Mouse (Mus musculus) forebrain, embryonic 16.5 days (tissue): Measurements from ENCODE around the gene Gnat2. TPM values are rescaled to one million over a fixed set of nuclear protein-coding genes. Genes with fewer than 3 reads are reported as not detected.

ENCODE experiments used
- ATAC-seq: fragments of 200-750 bp; cut with Nextera tagmentation; 2 replicates; pipeline ENCODE4 v1.8.0; 2017; ENCODE audit warnings: mild to moderate bottlenecking, moderate library complexity
- H3K27ac ChIP-seq: fragments of 300-500 bp; sonication (generic); 2 replicates; pipeline ENCODE4 v1.5.1; 2014; ENCODE audit warnings: low read length, control low read depth
- H3K27me3 ChIP-seq: fragments of 300-500 bp; sonication (generic); replicated peaks from 2 replicates; pipeline ENCODE4 v1.6.1; 2014; ENCODE audit warnings: low read length; ENCODE audit not compliant: control insufficient read depth, insufficient read depth
- H3K36me3 ChIP-seq: fragments of 300-500 bp; sonication (generic); 2 replicates; pipeline ENCODE4 v1.6.1; 2014; ENCODE audit not compliant: control insufficient read depth, insufficient read depth
- H3K4me1 ChIP-seq: fragments of 300-500 bp; sonication (generic); replicated peaks from 2 replicates; pipeline ENCODE4 v1.6.1; 2014; ENCODE audit warnings: low read length; ENCODE audit not compliant: control insufficient read depth, insufficient read depth
- H3K4me2 ChIP-seq: fragments of 300-500 bp; sonication (generic); 2 replicates; pipeline ENCODE4 v1.6.1; 2014; ENCODE audit warnings: mild to moderate bottlenecking, low read length, control low read depth
- H3K4me3 ChIP-seq: fragments of 300-500 bp; sonication (generic); replicated peaks from 2 replicates; pipeline ENCODE4 v1.5.1; 2014; ENCODE audit warnings: mild to moderate bottlenecking, low read length, control low read depth
- H3K9ac ChIP-seq: fragments of 300-500 bp; sonication (generic); replicated peaks from 2 replicates; pipeline ENCODE4 v1.6.1; 2014; ENCODE audit warnings: low read depth, low read length, control low read depth
- H3K9me3 ChIP-seq: fragments of 300-500 bp; sonication (generic); 2 replicates; pipeline ENCODE4 v1.6.1; 2016; ENCODE audit warnings: low read length; ENCODE audit not compliant: control insufficient read depth
- WGBS: fragments of 180-500 bp; shearing (Covaris S2); extraction: QIAGEN DNeasy Blood & Tissue Kit; methylation state at CpG from one replicate; pipeline ENCODE4 v1.1.7; 2014; 5-methylcytosine and 5-hydroxymethylcytosine counted together
- polyA plus RNA-seq: library from polyadenylated mRNA; unstranded; fragments of >200 nt; fragmentation: Nextera tagmentation; extraction: Ambion mirVana; gene quantifications from 2 replicates; pipeline ENCODE4 v1.2.1, GENCODE M21; 2015

Gene Gnat2
- polyA plus RNA-seq, 1 experiment from 2014 or later, result 0.13 TPM

DNA sequence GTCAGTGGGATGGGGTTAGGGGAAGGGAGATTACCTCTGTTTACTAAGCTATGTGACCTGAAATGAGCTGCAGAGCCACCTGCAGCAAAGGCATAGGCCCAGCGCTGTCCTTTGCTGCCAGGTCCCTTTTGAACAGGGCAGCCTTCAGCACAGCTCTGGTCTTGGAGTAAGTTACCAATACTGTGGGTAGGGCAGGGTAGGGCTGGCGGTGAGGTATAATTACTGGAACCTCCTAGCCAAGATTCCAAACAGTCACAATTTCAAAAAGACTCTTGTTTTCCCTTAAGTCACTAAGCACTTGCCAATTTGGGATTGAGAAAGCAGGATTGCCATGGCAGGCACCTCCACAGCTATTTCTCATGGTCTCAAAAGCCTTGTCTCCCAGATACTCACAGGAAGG, 2.0 kb upstream of the Gnat2 start:
- Histone ChIP-seq H3K4me2 (no peak overlapping the region), H3K9ac (no peak overlapping the region), H3K27me3 (no peaks in the 10 kb centered on the region), H3K4me3 (no peak overlapping the region), H3K9me3 (no peaks in the 10 kb centered on the region), H3K36me3 (no peaks in the 10 kb centered on the region), H3K27ac (no peak overlapping the region), H3K4me1 (peaks cover 13% of the 10 kb centered on the region)
- WGBS, result 75% methylated on average over 2 of the region's 2 CpGs
- no peak for ATAC-seq

DNA sequence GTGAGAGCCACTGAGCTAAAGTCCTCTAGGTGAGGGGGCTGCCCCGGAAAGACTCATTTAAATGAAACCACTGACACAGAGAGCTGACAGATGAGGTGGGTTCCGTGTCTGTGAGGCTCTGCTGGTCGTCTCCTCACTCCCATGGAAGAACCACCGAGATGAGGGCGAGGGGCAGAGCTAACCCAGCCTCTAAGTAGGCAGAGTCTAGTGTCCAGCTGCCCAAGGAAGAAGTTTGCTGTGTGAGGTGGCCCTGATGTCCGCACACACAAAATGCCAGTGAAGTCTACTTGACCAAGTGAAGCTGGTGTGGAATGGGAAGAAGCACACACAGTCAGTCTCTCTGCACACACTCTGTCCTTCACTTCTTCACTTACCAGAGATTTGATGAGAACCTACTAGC, 559 bp upstream of the Gnat2 start:
- WGBS, result 82% methylated on average over 6 of the region's 6 CpGs
- H3K4me3 ChIP-seq, result no peak overlapping the region
- no peak for ATAC-seq
- no peaks in the 10 kb centered on the region for H3K27me3 ChIP-seq
- no peak overlapping the region for H3K4me2 ChIP-seq
- no peaks in the 10 kb centered on the region for H3K36me3 ChIP-seq
- no peak overlapping the region for H3K27ac ChIP-seq
- no peak overlapping the region for H3K9ac ChIP-seq
- no peaks in the 10 kb centered on the region; the same call in 1 of the 2 replicates for H3K4me1 ChIP-seq
- H3K9me3 ChIP-seq, result no peaks in the 10 kb centered on the region

DNA sequence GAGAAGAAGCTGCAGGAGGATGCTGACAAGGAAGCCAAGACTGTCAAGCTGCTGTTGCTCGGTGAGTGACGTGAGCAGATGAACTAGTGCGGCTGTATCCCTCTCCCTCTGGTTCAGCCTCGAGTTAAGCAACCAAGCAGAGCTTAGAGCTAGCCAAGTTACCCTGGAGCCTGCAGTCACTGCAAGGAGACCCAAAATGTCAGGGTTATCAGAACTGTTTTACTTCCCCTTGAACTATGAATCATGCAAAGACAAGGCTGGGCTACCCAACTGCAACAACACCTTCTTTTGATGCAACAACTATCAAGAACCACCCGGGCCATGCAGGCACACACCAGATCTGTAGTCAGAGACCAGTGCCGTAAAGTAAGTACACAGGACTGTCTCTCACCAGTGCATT, 717 bp downstream of the Gnat2 start:
- Histone ChIP-seq H3K4me1 (no peaks in the 10 kb centered on the region), H3K27ac (no peak overlapping the region), H3K27me3 (no peaks in the 10 kb centered on the region), H3K4me3 (no peak overlapping the region), H3K4me2 (no peak overlapping the region), H3K9me3 (no peaks in the 10 kb centered on the region), H3K9ac (no peak overlapping the region), H3K36me3 (no peaks in the 10 kb centered on the region)
- no peak for ATAC-seq
- WGBS, result 48% methylated on average over 6 of the region's 6 CpGs

DNA sequence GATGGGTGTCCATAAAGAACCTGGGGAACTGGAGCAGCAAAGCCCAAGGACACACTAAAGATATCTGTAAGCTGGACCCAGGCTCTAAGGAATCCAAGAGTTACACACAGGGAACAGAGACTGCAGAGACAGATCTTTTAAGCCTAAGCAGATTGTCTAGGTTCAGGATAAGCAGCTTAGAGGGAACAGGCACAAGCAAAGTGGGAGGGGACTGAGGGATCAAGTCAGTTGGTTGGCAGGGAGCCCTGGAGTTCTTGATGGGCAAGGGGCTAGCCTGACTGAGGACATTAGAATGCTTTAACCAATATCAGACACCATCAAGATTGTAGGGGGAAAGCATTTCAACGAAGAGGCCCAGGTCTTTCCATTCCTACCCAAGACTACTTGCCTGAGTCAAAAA, 1.6 kb downstream of the Gnat2 start:
- no peaks in the 10 kb centered on the region for H3K36me3 ChIP-seq
- H3K4me3 ChIP-seq, result no peak overlapping the region
- no peak overlapping the region for H3K9ac ChIP-seq
- no peaks in the 10 kb centered on the region for H3K4me1 ChIP-seq
- no peak overlapping the region for H3K4me2 ChIP-seq
- ATAC-seq, result no peak
- H3K27me3 ChIP-seq, result no peaks in the 10 kb centered on the region
- no peaks in the 10 kb centered on the region for H3K9me3 ChIP-seq
- WGBS, result 74% methylated on average over 1 of the region's 1 CpGs
- no peak overlapping the region for H3K27ac ChIP-seq

DNA sequence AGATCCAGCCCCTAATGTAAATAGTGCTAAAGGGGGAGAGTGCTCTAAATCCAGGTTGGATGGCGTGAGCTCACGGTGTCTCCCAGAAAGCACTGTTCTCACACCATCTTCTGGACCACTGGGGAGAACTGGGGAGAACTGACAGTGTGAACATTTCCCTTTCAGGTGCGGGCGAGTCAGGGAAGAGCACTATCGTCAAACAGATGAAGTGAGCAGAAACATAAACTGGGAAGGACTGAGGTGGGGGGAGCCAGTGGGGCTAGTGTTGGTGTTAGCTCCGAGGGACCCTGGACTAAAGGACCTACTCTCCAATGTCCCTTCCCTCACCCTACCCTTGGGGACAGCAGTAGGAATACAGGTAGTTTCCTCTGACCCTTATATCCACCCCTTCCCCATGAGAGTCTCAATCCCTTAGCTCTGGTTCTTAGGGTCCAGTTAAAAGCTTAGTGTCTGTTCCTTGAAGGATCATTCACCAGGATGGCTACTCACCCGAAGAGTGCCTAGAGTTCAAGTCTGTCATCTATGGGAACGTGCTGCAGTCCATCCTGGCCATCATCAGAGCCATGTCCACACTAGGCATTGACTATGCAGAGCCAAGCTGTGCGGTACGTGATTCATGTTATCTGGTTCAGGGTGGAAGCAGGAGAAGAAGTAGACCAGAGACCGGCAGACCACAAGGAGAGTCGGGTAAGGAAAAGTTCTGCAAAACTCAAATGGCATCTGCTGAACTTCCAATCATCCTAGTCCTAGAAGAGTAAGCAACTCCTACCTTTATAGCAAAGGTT, 2.6 kb downstream of the Gnat2 start:
- Histone ChIP-seq H3K9me3 (no peaks in the 10 kb centered on the region), H3K36me3 (no peaks in the 10 kb centered on the region), H3K27ac (no peak overlapping the region), H3K4me1 (no peaks in the 10 kb centered on the region), H3K9ac (no peak overlapping the region), H3K4me2 (no peak overlapping the region), H3K27me3 (no peaks in the 10 kb centered on the region), H3K4me3 (no peak overlapping the region)
- ATAC-seq, result no peak
- 93% methylated on average over 12 of the region's 12 CpGs for WGBS

DNA sequence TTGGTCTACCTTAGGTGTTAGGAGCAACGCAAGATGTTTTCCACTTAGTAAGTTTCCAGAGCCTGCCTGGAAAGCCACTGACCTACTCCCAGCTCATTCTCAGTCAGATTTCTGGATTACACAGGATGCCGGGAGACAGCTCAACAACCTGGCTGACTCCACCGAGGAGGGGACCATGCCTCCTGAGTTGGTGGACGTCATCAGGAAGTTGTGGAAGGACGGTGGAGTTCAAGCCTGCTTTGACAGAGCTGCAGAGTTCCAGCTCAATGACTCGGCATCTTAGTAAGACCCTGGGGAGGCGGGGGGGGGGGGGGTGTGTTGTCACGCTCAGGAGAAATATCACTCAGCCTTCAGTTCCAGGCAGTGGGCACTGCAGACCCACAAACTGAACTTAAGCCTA, 3.6 kb downstream of the Gnat2 start:
- peaks cover 6% of the 10 kb centered on the region for H3K4me1 ChIP-seq
- H3K4me2 ChIP-seq, result no peak overlapping the region
- H3K4me3 ChIP-seq, result no peak overlapping the region
- no peak overlapping the region for H3K27ac ChIP-seq
- no peak overlapping the region for H3K9ac ChIP-seq
- no peaks in the 10 kb centered on the region for H3K36me3 ChIP-seq
- ATAC-seq, result no peak
- no peaks in the 10 kb centered on the region for H3K27me3 ChIP-seq
- WGBS, result 72% methylated on average over 8 of the region's 8 CpGs
- no peaks in the 10 kb centered on the region for H3K9me3 ChIP-seq

DNA sequence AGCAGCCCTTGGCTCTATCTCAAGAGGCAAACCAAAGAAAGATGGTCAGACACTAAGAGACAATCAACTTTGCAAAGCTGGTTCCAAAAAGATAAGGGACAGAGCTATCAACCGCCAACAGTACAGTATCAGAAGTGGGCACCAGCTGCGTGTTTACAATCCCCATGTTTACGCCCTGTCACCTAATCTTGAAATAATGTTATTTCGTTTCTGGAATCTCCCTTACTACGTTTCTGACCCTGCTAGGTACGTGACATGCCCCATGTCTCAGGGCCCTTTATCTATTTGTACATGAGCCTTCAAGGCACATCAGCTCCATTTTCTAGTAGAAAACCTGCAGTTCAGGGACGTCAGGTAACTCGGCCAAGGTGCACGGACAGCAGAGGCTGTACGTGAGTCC, 4.1 kb downstream of the Gnat2 start:
- H3K4me1 ChIP-seq, result peaks cover 10% of the 10 kb centered on the region
- no peak for ATAC-seq
- no peak overlapping the region for H3K4me3 ChIP-seq
- 91% methylated on average over 10 of the region's 10 CpGs for WGBS
- no peak overlapping the region for H3K27ac ChIP-seq
- H3K4me2 ChIP-seq, result no peak overlapping the region
- H3K9me3 ChIP-seq, result no peaks in the 10 kb centered on the region
- H3K36me3 ChIP-seq, result no peaks in the 10 kb centered on the region
- H3K27me3 ChIP-seq, result no peaks in the 10 kb centered on the region
- no peak overlapping the region for H3K9ac ChIP-seq

DNA sequence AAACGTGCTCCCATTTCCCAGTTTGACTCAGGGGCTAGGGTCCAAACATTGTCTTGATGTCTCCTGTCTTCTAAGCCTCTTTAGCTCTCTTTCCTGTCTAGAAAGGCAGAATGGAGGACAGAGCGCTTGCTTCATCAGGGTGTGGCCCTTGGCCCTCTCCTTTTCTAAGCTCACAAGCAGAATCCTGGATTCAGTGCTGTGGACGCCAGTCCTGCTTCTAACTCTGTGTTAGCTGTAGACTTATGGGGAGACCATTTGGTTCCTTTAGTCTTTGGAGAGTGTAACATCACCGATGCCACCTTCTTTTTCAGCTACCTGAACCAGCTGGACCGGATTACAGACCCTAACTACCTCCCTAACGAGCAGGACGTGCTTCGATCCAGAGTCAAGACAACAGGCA, 5.1 kb downstream of the Gnat2 start:
- Histone ChIP-seq H3K9me3 (no peaks in the 10 kb centered on the region), H3K27me3 (no peaks in the 10 kb centered on the region), H3K36me3 (no peaks in the 10 kb centered on the region), H3K4me1 (peaks cover 15% of the 10 kb centered on the region), H3K27ac (no peak overlapping the region), H3K4me2 (no peak overlapping the region), H3K4me3 (no peak overlapping the region), H3K9ac (no peak overlapping the region)
- ATAC-seq, result no peak
- 84% methylated on average over 8 of the region's 8 CpGs for WGBS

DNA sequence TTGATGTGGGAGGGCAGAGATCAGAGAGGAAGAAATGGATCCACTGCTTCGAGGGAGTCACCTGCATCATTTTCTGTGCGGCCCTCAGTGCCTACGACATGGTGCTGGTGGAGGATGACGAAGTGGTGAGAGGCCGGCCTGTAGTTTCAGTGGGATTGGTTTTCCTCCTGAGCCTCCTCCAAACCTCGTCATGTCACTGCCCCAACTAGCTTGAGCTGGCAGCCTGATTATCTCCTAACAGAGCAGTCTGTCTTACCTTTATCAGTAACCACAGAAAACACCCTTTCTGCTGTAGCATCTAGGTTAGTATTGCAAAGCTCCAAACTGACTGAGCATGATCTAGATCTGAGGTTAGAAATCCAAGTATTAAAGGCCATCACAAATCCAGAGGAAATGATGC, 5.7 kb downstream of the Gnat2 start:
- no peak for ATAC-seq
- no peak overlapping the region for H3K9ac ChIP-seq
- 88% methylated on average over 6 of the region's 6 CpGs for WGBS
- H3K9me3 ChIP-seq, result no peaks in the 10 kb centered on the region
- H3K4me3 ChIP-seq, result no peak overlapping the region
- no peak overlapping the region for H3K27ac ChIP-seq
- no peaks in the 10 kb centered on the region for H3K27me3 ChIP-seq
- no peaks in the 10 kb centered on the region for H3K36me3 ChIP-seq
- H3K4me1 ChIP-seq, result peaks cover 15% of the 10 kb centered on the region
- H3K4me2 ChIP-seq, result no peak overlapping the region

DNA sequence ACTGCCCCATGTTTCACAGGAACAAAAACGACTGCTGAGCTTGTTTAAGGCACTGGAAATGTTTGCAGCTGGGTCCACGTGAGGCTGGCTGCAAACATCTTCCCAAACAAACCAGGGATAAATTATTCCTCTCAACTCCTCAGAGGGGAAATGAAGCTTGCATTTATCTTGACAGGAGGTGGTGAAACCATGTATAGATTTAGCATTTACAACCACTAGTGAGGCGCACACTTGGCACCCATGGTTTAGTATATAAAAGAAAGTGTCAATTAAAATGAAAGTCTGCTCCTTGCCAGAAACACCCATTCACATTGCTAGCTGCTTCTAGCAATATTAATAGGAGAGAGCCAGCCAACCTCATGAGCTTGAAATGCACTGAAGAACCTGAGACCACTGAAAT, 9.0 kb downstream of the Gnat2 start:
- peaks cover 15% of the 10 kb centered on the region for H3K4me1 ChIP-seq
- no peak overlapping the region for H3K4me3 ChIP-seq
- no peaks in the 10 kb centered on the region for H3K9me3 ChIP-seq
- no peak overlapping the region for H3K9ac ChIP-seq
- ATAC-seq, result peak; percentile 92
- H3K36me3 ChIP-seq, result peaks cover 4% of the 10 kb centered on the region; the same call in 1 of the 2 replicates
- WGBS, result 5% methylated on average over 3 of the region's 3 CpGs
- H3K27me3 ChIP-seq, result no peaks in the 10 kb centered on the region
- peak overlapping the region; percentile 63 for H3K27ac ChIP-seq
- no peak overlapping the region for H3K4me2 ChIP-seq
